Mouse (Mus musculus) brain, embryonic 14.5 days (tissue): ENCODE measurements around the gene Rtn3.

Source experiments
- CTCF ChIP-seq: fragments of 200-500 bp; IDR thresholded peaks from 2 replicates; pipeline ENCODE4 v1.5.1; 2012; ENCODE audit warnings: inconsistent platforms, mild to moderate bottlenecking, moderate library complexity, borderline replicate concordance; ENCODE audit not compliant: insufficient read depth, insufficient read length; ENCODE audit errors: extremely low read depth
- POLR2A ChIP-seq: fragments of 200-500 bp; IDR thresholded peaks from 2 replicates; pipeline ENCODE4 v1.6.1; 2012; ENCODE audit warnings: mild to moderate bottlenecking, inconsistent platforms, borderline replicate concordance; ENCODE audit not compliant: poor library complexity, insufficient read depth, insufficient read length, severe bottlenecking; ENCODE audit errors: extremely low read depth

DNA sequence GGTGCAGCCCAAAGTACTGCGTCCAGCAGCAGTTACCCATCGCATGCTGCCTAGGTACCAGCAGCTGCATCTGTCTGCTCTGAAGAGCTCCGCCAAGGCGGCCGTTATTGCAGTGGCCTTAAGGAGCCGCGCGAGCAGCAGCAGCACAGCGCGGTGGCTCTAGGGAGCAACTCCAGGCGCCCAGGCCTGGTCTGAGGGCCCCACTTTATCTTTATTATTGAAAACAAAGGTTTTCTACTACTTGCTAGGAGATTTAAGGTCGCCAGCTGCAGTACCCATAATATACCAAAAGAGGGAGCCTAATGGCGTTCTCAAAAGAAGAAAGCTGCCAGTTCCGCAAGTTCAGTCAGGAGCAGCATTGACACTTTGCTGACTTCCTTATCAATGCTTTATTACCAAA lies 41.6 kb downstream of the Rtn3 start:
- TF ChIP-seq POLR2A = no peak
- peak; percentile 57; the same call in 1 of the 2 replicates for TF ChIP-seq CTCF
